Mouse (Mus musculus) thymus, adult 18-20 months (tissue): Measurements from ENCODE around the gene Fam47c.

Source experiments
- DNase-seq, 2 experiments: peaks; one replicate each; pipeline ENCODE4 v3.0.0; 2022; ENCODE audit warnings: mixed read lengths in 2 of 2

Gene Fam47c

DNA sequence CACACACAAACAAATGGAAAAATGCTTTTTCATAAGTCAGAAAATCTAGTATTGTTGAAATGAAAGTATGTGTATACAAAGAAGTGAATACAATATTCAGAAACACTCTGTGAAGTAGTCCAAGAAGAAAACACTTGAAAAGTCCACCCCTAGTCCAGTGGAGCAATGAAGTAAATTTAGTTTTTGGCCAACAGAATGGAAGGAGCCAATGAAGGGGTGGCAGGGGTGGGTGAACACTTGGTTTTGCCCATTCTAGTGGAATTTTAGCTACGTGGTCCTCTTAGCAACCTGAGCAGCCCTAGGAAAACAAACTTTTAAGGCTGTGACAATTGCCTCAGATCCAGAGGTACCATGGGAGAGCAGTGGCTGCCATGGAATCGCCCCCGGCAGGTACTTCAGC lies at the start of gene Fam47c:
Gene Fam47c, plus strand, starts transcription at position 301 of the 400 bp plus-strand sequence.
- DNase-seq: no peak

GRCm38 (mm10) chrX:78769408-78769807 lies 31.8 kb downstream of the Fam47c start:
- no peak for DNase-seq

DNA sequence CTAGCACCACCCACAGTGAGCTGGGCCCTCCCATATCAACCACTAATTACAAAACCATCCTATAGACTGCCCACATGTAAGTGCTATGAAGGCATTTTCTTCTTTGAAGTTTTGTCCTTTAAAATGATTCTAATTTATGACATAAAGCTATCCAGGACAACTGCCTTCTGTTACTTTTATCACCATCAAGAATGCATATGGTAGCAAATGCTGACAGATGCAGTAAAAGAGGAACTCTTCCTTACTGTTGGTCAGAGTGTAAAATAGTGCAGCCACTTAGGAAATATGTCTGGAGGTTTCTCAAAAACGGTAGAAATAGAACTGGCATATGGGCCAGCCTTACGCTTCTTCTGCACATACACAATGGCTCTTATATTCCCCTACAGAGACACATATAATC lies 39.5 kb downstream of the Fam47c start:
- no peak for DNase-seq
